Mouse (Mus musculus): ENCODE measurements around the gene Olfm4.

The Olfm4 gene

DNA sequence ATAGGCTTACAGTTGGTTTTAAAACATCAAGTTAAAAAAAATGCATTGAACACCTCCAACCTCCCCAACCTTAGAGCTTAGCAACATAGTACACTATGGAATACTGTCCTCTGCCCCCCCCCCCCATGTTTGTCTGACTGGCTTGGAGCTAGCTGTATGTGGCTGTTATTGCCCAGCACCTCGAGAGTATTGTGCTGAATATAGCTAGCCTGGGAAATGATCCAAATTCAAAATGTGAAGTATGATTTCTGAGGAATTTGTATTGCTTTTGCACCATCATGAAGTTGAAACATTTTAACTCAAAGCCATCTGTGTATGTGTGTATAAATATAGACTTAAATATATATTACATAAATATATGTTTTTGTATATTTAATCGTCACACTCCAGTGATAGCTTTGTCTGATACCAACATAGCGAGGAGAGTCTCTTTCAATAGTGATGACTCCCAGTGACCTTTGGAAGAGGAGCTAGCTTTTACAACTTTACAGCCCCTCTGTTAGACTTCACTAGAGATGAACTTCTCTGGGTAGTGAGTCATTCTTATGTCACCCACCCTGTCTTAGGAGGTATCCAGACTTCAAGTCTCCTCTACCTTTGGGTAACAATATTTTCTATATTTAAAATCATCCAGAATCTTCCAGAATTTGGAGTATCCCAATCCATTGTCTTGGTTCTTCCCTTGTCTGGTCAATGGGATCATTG is 45.6 kb downstream of the Olfm4 start:
- DNase-seq, result no peak

DNA sequence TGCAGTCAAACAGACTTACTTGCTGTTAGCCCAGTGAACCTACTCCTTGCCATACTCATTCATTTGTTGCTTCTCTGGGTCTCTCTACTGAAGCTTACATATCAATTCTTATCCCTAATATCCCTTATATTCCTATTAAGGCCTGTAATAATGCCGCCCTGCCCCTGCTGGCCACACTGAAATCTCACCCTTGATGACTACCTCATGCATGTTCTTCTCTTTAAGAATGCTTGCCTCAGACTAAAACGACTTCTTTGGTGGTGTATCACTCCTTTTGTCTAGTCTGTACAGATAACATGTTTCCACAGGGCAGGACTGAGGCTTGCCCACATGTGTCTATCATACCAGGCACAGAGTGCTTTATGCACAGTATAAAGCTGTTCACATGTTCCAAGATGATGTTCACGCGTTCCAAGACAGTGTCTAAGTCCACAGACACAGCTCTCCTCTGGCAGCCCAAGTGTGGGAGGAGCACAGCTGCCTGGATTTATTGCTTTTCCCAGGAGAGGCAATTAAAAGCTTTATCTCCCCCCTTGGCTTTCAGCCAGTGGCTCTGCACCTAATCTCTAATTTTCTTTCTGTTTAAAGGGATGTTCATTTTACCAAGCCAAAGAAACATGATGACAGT is 55.9 kb downstream of the Olfm4 start:
- no peak for DNase-seq

DNA sequence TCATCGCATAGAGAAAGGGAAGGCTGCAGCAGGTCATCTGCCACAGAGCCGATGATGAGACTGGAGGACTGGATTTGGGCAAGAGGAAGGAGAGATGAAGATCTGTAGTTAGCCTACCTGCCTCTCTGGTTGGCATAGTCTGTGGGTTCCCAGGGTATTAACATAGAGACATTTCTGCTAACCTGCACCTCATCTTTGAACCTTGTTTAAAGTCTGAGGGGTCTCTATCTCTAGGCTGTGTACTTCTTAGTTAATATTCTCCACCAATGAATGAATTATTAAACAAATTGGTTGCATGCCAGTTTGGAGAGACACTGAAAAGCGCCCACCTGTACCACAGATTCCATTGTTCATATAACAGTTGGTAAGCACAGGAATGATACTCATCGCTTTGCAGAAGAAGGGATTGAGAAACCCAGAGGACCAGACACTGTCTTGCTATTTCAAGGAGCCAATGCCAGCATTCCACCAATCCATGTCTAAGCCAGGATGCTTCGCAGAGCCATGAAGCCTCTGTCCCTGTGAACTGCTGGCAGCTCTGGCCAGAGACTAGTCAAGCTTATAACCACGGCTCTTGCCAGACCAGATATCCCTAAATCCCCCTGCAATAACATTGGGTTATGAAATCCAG is 62.3 kb downstream of the Olfm4 start:
- DNase-seq, result no peak

DNA sequence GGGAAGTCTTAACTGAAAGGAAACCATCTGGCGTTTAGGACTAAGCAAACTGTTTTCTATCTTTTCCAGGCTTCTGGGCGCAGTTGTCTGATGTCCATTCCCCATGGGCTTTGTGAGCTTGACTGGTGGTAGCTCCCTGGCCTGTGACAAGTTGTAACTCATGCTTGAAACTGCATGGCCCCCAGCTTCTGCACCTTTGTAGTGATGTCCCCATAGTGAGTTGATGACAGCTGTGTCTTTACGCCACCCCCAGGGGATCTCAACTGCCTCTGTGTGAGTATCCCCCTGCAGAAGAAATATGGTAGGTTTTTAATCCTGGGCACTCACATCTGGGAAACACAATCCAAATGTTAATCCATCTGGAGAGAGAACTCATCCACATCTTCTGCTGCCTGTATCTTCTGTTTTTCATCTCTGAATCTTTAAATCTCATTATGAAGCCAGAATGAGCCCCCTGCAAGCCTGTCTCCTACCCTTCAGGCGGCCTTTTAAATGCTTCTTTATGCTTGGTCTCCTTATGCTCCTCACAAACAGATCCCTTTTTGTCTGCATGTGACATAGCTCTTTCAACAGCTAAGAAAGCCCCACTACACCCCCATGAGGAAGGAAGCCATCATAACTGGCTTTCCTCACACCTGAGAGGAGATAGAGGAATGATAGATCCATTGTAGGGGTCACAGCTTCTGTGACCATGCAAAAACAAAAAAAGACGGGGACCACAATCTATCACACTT is 63.7 kb downstream of the Olfm4 start:
- no peak for DNase-seq

DNA sequence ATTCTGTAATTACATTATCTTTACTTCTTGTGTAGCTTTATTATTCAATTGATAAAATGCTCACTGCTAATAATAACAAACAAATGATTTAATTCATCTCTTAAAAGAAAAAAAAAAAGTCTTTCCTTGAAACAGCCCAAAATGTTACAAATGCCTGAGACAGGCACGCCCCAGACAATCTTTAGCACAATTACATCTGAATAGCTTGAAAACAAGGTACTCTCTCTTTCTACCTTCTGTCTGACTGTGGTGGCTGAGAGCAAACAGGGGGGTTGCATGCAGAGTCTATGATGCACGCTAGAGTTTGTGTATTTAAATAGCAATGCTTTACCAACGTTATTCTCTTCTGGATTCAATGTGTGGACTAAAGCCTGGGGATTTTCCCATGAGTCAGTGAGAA is 71.8 kb downstream of the Olfm4 start:
- DNase-seq, result no peak

DNA sequence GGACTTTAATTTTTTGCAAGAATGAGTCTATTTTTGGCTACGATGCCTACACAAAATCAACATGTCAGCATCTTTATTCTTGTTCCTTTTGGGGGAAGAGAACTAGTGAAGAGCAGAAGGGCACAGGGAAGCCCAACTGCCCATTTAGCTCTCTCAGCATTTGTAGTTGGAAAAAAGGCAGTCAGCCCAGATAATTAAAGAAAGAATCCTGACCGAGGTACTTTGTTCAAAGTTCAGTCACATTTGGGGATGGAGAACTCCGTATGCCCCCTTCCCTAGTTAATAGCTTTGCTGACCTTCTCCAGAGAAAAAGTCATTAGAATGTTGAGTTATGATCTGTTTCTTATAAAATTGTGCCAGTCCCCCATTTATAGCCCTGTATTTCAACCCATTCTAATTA is 77.8 kb downstream of the Olfm4 start:
- no peak for DNase-seq

DNA sequence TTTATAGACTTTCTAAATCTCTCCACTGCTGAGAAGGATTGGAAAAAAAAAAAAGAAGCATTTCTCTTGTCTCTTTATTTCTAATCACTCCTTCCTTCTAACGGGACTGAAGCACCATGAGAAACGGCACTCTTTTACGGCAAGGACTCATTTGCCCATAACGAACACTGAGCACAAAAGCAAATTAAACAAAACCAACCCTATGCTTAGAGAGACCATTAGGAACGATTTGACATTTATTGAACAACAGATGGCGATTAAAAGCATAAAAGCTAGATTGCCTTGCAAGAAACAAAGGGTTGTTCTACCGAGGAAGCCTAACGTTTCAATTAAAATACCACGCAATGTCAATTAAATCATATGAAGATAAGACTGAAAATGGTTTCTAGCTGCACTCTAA is 79.0 kb downstream of the Olfm4 start:
- no peak for DNase-seq

DNA sequence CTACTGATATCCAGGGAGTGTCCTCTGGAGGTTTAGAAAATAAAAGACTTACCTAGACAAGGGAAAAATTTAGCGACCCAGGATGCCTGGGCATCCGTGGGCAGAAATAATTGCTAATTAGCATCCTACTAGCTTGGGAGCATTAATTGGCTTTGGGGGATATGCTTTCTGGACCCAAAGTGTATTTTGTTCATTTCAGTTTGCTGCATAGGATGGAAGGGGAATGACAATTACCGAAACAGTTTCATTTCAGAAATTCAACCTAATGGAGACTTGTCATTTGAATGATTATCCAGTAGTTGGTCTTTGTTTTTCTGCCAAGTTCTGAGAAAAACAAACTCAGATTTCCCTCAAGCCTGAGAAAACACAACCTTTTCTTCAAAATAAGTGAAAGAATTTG is 86.7 kb downstream of the Olfm4 start:
- no peak for DNase-seq
